Mouse (Mus musculus) T-helper 1 cell (primary cell): ENCODE data around the gene Gm15080.

ENCODE experiments used
- in situ Hi-C: fragments of 300-600 bp; cut with MboI, MseI; formaldehyde crosslinking; loops from one replicate; pipeline ENCODE4 v1.15.1; 2025; ENCODE audit warnings: high pct_unique_total_duplicates

Gene Gm15080

DNA sequence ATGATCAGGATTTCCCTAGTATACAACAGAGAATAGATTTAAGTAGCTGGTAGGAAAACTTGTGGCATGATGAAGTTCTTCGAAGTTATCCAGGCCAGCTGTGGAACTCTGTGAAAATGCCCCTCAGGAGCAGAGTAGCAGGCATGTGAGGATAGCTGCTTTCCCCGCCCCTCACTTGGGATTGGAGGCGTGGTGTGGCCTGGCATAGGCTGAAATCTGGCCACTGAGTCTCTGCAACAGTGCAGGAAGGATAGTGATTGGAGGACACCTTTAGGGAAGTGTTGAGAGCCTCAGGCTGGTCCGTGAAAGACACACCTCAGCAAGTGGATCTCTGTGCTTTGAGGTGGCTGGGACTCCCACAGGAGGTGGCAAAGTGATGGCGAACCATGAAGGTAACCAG lies at the start of gene Gm15080:
Gm15080 (plus strand) TSS at position 301 of the 400 bp plus-strand sequence.
- in situ Hi-C loops = loop anchor here (25.0 kb wide), 1 partner anchor 870 kb away; the partner anchor contains the start of gene Luzp4
